Mouse (Mus musculus) myocyte (in vitro differentiated cells): ENCODE measurements around the gene Nsf.

Experiments used
- E2F4 ChIP-seq: IDR thresholded peaks from one replicate; pipeline ENCODE4 v1.6.1; 2011; ENCODE audit warnings: mild to moderate bottlenecking, control low read depth, moderate library complexity; ENCODE audit not compliant: insufficient read depth
- MAX ChIP-seq: IDR thresholded peaks from one replicate; pipeline ENCODE4 v1.6.1; 2011; ENCODE audit warnings: low read depth, mild to moderate bottlenecking, control low read depth
- POLR2A ChIP-seq: IDR thresholded peaks from one replicate; pipeline ENCODE4 v1.6.1; 2011; ENCODE audit warnings: low read depth, mild to moderate bottlenecking, control low read depth, moderate library complexity; ENCODE audit not compliant: insufficient read length
- POLR2AphosphoS2 ChIP-seq: IDR thresholded peaks from one replicate; pipeline ENCODE4 v1.6.1; 2011; ENCODE audit warnings: low read depth, control low read depth; ENCODE audit not compliant: insufficient read length
- TCF3 ChIP-seq: IDR thresholded peaks from one replicate; pipeline ENCODE4 v1.6.1; 2011; ENCODE audit warnings: low read depth, control low read depth; ENCODE audit not compliant: insufficient read length
- USF1 ChIP-seq: IDR thresholded peaks from one replicate; pipeline ENCODE4 v1.6.1; 2011; ENCODE audit warnings: low read depth, mild to moderate bottlenecking, control low read depth, moderate library complexity

GRCm38 (mm10) chr11:103970876-103971275 is 17.0 kb upstream of the Nsf start:
- no peak for TF ChIP-seq POLR2AphosphoS2
- TF ChIP-seq POLR2A, result no peak
- no peak for TF ChIP-seq E2F4
- no peak for TF ChIP-seq MAX
- no peak for TF ChIP-seq USF1
- TF ChIP-seq TCF3, result no peak
